Mouse (Mus musculus) layer of hippocampus, postnatal 25 days (tissue): ENCODE results near the gene Hnmt. TPM values are rescaled to one million over a fixed set of nuclear protein-coding genes. Genes with fewer than 3 reads are reported as not detected.
"Not testable (repeated sequence)": the region's sequence is repeated elsewhere in the genome, so short reads cannot be mapped to it uniquely, and the experiment has no call there.

Experiments
- DNase-seq, 2 experiments: peaks; one replicate each; pipeline ENCODE4 v3.0.0; 2022; ENCODE audit warnings: mixed read lengths in 2 of 2, low spot score in 1 of 2; ENCODE audit errors: extremely low spot score in 1 of 2
- total RNA-seq, 2 experiments: library from RNA; stranded (reverse); gene quantifications; 2 replicates each; pipeline ENCODE4 v1.2.3; 2021

Hnmt gene
- total RNA-seq, result 10 to 100 TPM; 26.6 to 27.6 TPM

DNA sequence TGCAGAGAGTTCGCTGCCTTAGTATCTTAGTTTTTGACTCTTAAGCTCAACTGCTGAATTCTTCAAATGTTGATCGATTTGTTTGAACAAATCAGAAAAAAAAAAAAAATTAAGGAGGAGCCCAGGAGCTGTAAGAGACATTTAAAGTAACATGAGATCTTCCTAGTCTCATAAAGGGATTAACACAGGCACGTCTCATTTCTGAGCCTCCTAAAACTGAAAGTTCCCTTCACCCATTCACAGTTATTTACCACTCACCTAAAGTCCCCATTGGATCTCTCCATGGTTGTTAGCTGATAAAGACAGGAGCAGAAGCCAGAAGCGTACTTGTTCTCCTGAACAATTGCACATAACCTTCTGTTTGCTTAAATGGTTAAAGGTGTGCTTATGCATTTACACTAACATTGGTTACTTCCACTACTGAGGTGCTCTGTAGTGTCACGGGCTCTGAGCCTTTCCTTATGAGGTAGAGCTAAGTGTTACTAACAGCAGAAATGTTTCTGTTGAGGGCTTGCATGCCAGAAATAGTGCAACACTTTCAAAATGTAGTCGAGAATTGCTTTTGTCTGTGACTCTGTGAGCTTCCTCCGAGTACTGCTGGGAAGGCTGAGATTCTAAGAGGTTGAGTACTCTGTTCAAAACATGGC, at the start of gene Hnmt:
TSS of gene Hnmt (minus strand) at position 51 of the 647 bp plus-strand sequence.
- no peak for DNase-seq

DNA sequence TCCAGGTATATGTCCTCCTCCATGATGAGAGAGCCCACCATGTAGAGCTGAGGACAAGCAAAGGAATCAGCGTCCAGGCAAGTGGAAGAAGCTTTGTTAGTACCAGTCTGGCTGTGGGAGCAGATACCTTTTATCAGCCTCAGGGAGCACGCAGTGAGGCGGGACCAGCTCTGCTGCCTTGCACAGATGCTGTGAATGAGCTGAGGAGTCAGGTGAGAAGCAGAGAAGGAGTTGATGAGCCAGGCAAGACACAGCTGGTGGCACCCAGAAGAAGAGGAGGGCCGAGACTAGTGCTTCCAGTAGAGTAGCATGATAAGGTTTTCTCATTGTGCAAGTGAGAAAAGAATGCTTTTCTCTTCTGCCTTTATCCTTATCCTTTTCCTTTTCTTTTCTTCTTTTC, 47.3 kb upstream of the Hnmt start, which contains the start of gene Tbpl2:
TSS of gene Tbpl2 (minus strand) at position 101 of the 400 bp plus-strand sequence.
- DNase-seq, result no peak

DNA sequence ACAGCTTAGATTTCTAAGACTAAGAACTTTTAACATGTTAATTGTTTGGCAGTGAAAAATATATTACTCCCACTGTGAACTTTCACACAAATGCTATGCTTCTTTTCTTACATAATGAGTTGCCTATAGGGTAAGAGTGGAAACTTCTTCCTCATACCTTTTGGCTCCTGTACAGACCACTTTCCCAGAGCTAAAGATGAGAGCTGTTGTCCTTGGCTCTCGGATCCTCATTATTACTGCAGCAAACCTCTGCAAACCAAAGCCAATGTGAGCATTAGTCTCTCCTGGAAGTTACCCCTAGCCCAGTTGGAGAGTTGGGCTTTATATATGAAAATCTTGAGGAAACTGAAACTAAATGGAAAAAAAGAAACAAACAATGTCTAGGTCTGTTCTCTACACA, 41.7 kb upstream of the Hnmt start:
- DNase-seq, result no peak

DNA sequence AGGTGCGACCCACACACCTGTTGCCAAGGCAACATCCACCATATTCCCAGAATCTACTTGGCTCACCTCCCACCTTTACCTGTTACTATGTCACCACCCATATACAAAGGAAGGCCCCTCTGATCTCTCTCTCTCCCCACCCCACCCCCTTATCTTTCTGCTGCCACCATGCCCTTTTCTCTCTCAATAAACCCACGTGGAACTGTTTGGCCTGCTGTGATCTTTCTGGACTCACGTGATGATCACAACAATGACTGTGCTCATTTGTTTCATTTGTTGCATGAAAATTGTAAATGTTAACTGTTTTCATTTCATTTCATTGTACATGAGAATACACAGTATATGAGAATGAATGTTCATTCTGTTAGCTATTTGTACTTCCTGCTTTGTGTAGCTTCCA, 1.3 kb upstream of the Hnmt start:
- no peak for DNase-seq

DNA sequence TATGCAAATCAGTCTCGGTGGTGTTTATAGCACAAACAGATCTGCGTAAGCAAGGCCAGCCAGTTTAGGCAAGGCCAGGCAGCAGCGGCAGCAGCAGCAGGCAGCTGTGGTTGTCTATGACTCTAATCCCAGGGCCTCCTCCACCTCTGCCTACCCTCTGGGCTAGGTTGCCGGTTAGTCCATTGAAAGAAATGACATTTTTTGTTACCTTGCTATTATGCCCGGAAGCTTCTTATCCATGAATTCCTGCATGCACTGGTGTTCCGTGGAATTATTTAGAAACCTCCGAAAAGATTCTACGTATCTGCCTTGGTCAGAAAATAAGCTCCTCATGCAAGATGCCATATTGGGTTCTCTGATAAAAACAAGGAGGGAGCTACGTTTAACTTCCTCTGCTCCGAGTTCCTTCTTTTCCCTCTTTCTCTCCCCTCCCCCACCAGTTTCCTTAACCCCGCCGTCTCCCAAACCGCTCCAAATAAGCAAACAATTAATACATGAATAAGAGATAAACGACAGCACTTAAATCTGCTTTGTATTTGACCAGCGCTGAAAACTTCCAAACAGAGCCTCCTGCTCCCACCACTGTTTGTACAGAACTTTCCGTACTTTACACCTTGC, 605 bp downstream of the Hnmt start:
- peak; percentile 42 to 44 for DNase-seq

DNA sequence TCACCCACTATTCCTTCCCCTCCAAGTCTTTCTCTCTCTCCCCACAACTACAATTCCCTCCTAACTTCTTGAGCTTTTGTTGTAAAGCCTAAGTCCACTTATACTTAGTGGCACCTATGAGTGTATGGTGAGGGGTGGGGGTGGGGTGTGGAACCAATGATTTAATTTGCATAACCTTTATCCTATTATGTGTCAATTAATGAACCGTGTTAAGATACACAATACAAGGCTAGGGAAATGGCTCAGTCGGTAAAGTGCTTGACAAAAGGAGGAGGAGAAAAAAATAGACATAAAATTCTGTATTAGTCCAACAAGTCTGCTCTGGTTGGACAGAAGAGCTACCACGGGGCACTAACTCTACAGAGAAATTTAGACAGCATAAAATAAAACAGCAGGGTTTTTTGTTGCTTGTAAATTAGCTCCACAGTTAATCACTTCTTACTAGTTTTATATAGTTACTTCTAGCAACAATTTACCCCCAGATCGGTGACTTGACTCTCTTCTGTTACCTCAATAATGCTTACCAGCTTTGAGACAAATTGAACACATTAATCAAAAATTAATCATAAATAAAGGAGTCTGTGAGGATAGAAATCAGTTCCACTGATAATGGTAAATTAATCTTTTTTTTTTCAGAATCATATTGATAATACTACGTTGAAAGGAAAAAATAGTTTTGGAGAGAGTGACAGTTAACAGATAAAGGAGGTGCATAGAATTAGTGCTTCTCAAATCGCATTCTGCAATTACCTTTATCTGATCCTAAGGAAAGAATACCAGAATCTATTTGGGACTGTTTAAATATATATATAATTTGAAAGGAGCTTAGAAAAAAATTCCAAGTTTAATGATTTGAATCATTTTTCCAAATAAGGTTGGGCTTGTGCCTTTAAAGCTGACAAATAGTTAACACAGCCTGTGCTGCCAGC, 1.4 kb downstream of the Hnmt start:
- DNase-seq, result no peak

DNA sequence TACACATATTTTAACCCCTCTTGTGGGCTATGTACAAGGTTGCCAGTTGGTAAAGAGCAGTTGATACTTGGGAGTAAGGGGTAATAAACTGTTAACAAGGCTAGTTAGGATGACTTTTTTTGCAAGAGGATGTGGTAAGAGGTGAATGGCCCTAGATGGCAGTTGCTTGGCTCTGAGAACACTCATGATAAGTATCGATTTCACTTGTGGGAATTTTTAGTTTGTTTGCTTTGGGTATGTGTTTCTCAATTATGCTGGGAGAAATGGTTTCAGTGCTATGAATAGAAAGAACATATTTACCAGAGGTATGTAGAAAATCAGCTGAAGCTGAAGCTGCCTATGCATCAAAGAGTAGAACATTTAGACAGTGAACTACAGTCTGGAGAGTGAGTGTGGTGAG, 6.3 kb downstream of the Hnmt start:
- DNase-seq, result no peak

DNA sequence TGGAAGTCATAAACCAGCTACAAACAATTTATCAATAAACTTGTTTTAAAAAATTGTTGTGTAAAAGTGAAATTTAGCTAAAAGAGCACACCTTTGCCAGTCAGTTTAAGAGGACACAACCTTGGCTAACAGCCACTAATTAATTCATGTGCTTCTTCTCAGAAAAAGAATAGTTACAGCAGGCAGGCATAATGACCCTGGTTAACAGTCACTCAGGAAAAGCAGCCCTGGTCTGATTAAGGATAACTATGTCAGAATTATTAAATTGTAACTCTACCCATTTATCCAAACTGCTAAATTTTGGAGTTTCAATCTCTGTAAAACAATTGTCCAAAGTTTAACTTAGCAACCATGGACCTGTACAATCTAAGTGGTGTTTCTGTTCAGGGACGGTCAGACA, 8.7 kb downstream of the Hnmt start:
- DNase-seq, result no peak

DNA sequence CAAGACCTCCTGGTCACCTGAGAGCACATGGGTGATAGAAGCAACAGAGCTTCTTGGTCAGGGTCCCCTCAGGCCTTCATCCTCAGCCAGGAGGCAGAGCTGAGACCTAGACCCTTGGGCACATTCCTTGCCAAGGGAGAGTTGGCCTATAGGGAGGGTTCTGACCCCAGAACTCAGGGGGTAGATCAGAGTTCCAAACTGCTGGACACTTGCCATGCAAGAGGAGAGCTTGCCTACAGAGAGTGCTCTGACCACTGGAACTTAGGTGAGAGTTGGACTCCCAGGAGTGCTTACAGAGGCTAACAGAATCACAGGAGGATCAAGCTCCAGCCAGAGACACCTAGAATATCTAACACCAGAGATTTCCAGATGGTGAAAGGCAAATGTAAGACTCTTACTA, 29.8 kb downstream of the Hnmt start:
- not testable (repeated sequence) for DNase-seq

DNA sequence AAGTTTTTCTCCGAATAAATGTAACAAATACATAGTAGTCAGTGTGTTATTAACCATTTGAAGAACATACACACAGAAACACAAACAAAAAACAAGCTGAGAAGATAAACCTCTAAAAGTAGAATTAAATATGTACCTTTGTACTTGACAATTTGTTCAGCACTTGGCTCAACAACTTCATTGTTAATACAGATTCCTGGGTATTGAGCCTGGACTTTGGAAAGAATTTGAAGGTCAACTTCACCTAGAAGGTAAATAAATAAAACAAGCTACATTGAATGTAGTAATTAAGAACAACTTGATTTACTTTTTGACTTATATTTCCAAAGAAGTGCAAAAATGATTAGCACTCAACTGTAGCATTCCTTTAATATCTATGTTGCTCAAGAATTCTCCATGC, 30.2 kb downstream of the Hnmt start:
- no peak for DNase-seq

DNA sequence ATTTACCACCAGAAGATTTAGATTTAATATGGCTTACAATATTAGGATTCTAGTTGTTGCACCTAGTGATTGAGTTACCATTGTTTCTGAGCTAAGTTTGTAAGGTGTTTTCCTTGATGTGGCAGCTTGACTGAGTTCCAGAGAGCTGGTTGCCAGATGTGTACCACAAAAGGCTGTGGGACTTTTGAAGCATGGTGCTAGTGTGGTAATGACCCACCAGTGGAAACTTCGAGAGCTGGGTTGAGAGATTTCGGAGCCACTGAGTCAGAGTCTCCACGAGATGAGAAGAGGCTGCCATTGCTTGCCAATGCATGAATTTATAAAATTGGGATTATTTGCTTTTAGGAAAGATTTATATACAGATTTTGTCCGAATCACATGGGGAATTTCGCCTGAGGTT, 34.2 kb downstream of the Hnmt start:
- no peak for DNase-seq

DNA sequence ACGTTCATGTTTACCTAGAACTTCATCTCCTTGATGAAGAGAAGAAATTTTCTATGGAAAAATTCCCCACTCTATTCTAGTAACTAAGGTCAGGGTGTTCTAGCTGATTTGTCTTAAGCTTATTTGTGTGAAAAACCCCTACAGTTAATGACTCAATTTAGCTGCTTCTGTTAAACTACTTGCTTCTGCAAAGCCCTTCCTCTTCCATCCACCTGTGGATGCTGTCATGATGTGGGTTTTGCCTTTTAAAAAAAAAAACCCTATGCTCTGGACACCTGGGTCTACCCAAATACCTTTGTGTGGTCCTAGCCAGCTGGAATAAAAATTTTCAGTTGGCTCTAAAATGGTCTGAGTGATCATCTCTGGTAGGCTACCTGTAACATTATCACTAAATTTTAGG, 49.9 kb downstream of the Hnmt start:
- DNase-seq, result no peak

DNA sequence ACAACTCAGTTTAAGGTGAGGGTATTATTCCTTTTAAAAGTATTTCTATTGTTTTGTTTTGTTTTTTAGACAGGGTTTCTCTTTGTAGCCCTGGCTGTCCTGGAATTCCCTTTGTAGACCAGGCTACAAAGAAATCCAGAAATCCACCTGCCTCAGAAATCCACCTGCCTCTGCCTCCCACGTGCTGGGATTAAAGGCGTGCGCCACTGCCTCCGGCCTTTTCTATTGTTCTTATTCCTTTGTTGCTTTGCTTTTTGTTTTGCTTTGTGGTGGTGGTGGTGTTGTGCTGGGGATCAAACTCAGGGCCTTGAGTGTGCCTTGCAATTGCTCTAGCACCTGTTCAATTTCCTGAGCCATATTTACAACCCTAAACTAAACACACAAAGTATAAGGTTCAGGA, 50.4 kb downstream of the Hnmt start:
- no peak for DNase-seq

DNA sequence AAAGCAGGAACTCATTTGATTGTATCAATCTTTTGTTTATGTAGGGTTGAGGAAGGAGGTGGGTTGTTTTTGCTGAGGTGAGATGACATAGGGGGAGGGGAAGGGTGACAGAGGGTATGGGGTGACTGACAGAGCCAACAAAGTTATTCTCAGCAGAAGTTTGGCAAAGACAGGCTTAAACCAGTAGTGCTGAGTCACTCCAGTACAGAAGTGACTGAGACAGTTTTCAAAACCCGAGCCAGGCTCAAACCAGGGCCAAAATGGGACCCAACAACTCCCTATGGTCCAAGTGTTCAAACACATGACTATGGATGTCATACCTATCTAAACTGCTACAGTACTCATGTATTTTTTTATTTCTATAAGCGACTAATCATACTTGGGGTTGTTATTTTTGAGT, 52.4 kb downstream of the Hnmt start:
- DNase-seq, result no peak

DNA sequence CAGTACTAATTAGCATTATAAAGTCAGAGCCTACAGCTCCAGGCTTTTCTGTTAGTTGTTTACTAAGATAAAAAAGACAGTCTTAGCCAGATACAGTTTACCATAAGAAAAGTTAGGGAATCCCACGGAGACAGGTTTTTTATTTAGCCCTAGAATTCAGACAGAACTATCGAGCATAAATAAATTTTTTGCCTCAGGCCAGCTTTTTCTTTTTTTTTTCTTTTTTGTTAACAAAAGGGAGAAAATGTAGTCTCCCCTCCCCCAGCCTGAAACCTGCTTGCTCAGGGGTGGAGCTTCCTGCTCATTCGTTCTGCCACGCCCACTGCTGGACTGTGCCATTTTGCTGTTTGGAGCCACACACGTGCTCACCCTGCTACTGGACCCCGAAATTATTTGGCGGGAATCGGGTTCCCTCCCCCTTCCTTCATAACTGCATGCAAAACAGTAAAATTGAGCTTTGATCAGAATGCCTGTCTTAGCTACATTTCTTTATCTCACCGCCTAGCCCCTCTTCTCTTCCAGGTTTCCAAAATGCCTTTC, 59.1 kb downstream of the Hnmt start:
- not testable (repeated sequence) for DNase-seq

DNA sequence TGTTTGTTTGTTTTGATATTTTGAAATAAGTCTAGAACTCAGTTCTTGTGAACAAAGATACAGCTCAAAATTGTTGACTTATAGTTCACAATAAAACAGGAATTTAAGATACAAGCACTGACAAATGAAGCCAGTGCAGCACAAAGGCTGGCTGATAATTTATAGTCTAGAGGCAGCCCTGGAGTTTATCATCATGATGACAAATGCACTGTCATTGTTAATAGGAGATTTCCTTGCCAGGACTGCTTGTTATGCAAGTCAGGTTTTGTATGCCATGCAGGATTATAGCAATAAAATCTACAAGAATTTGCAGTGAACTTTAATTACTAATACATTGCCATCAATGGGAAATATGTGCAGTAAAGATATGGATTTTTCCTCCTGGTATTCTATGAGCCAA, 61.9 kb downstream of the Hnmt start:
- no peak for DNase-seq

DNA sequence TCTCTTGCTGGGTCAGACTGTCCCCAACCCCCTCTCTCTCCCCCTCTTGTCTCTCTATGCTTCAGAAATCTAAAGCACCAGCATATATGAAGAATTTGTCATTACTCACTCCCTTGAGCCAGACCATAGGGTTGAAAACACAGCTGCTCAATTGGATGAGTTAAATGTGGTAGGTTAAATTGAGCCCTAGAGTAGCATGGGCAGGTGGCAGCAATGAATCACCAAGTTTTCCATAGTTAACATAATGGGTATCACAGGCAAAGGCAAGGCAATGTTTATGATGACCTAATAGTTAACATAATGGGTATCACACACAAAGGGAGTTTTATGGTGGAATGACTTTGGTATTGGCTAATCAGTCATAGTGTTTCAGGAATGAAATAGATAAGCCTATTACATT, 65.9 kb downstream of the Hnmt start:
- no peak for DNase-seq

DNA sequence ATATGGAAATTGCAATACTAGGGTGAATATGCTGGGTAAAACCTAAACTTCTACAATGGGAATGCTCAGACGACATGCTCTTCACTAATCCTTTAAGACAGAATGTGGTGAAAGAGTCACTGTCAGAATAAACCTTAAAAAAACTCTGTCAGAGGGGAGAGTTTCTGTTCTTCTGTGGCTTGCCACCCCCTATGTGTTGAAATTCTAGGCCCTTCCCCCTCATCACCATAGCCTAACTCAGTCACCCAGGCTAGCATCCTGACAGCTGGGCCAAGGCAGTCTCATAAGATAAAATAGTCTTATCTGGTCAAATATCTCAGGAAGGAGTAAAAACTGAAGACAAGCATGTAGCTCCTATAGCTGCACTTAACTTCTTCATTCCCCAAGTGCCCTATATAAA, 66.3 kb downstream of the Hnmt start:
- no peak for DNase-seq

DNA sequence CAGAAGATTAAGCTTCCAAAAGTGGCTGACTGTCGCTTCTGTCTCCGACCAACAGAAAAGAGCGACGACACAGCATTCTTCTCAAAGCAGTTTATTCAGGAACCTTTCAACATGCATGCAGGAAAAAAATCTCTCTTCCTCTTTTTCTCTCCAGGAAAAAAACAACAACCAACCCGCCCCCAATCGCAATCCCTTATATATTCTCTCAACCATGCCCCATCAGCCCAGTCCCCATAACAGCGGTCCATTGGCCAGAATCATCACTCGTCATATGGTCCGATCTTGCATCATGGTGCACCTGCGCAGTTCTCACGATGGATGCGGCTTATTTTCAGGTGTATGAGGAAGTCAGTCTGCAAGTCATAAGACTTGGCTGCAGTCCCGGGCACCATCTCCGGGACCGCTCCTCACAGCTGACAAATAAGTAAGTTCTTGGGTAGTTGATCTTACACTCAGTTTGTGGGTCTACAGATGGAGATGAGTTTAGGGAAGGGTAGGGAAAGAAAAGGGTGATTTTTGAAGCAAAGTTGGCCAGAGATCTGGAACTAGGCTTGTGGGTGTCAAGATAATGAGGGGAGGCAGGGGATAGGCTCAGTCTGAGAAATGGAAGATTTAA, 88.4 kb downstream of the Hnmt start:
- not testable (repeated sequence) for DNase-seq
